Mouse (Mus musculus) E14TG2a.4 (cell line): ENCODE results near the gene Fbxo11.
"Not testable (repeated sequence)": the region's sequence is repeated elsewhere in the genome, so short reads cannot be mapped to it uniquely, and the experiment has no call there.

Experiments
- CTCF ChIP-seq: conservative IDR thresholded peaks from 2 replicates; pipeline ENCODE4 v1.5.1; 2014; ENCODE audit warnings: low read length
- NANOG ChIP-seq: IDR thresholded peaks from 2 replicates; pipeline ENCODE4 v1.6.1; 2014; ENCODE audit warnings: borderline replicate concordance, low read length, mixed read lengths
- POU5F1 ChIP-seq: IDR thresholded peaks from 2 replicates; pipeline ENCODE4 v1.6.1; 2014; ENCODE audit warnings: low read length, borderline replicate concordance

DNA sequence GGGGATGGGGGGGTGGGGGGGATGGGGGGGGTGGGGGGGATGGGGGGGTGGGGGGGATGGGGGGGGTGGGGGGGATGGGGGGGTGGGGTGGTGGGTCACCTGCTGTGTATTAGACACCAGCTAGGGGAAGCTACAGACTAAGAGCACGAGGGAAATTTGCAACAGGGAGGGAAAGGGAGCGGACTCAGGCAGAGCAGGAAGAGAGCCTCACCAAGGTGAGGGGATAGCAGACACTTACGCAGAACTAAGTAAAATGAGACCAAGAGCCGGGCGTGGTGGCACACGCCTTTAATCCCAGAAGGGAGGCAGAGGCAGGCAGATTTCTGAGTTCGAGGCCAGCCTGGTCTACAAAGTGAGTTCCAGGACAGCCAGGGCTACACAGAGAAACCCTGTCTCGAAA, 49.1 kb downstream of the Fbxo11 start:
- TF ChIP-seq CTCF, POU5F1, NANOG: not testable (repeated sequence)
